Mouse (Mus musculus): Measurements from ENCODE around the gene Bloc1s6. TPM values are rescaled to one million over a fixed set of nuclear protein-coding genes. Genes with fewer than 3 reads are reported as not detected.

Bloc1s6 gene
- total RNA-seq (2021) = 10 to 100 TPM; 19.9 to 28.0 TPM

DNA sequence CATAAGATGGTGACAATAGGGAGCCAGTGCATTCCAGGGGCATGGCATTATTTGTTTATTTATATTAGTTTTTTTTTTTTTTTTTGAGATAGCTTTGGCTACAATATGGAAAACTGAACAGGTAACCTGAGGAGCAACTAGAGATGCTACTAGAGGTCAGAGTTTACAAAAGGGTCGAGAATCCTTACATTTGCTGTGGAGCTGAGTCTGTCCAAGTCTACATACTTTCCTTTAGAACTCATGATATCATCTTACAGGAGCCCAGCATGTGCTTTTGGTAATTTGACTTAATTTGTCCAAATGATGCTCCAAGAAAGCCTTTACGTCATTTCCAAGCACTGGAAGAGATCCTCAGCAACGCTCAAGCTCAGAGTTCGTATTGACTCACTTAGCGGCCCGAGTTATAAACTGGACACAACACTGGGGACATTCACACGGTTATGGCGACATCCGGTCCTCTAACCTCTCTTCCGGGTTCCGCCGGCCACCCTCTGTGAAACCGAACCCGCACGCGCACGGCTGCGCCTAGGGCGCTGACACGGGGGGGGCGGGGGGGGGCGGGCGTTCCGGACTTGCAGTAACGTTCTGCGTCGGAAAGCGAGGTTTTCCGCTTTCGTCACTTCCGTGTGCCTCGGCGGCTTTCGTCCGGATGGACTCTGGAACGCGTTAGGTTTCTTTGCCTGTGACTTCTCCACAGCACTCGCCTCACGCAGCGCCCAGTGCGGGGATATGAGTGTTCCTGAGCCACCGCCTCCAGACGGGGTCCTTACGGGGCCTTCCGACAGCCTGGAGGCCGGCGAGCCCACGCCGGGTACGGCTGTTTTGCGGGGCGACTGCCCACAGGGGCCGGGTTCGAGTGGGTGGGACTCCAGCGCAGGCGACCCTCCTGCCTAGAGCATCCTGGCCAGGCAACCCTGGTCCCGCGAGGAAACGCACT, at the start of gene Bloc1s6:
Gene Bloc1s6 (plus strand): TSS at position 610 of the 937 bp plus-strand sequence.
- DNase-seq = peak; percentile 91 to 92

DNA sequence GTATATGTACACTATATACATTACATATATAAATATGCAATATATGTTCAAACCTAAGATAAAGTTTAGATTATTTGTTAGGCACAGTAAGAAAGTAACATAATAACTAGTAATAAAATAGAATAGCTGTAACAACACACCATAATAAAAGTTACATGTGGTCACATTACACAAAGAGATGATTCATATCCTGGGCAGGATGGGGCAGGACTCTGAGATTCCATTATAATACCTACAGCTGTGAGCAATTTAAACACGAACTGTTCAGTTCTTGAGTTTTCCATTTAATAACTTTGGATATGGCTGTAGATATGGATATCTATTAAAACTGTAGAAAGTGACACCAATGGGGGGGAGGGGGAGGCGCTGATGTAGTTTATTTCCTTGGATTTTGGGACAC, 40.8 kb upstream of the Bloc1s6 start:
- no peak for DNase-seq

DNA sequence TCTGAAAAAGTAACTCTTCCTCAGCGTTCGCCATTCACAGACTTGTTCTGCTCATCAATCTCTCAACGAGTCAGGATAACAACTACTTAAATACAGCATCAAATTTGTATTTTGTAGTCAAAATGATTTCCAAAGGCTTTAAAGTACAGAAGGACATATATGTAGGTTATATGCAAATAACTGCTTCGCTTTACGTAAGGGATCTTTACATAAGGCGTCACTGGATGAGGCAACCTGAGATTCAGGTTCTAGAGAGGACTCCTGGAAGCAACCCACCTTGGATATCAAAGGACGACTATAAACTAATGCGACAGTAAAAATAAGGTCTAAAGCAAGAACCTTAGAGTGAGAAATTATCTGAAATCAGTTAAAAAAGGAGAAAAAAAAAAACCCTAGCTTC, 37.3 kb upstream of the Bloc1s6 start:
- DNase-seq = no peak

DNA sequence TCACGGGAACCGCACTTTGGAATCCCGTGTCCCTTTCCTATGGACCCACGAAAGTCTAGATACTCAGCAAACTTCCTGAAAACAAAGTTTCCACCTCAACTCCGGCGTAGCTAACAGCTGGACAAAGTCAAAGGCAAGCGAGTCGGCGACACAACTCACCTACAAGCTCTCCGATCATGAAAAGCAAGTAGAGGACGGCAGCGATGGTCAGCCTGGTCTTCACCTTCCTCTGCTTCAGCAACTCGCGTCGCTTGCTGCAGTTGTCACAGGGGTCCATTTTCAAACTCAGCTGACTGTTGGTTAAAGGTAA, 36.5 kb upstream of the Bloc1s6 start:
- DNase-seq = peak; percentile 5 to 23

DNA sequence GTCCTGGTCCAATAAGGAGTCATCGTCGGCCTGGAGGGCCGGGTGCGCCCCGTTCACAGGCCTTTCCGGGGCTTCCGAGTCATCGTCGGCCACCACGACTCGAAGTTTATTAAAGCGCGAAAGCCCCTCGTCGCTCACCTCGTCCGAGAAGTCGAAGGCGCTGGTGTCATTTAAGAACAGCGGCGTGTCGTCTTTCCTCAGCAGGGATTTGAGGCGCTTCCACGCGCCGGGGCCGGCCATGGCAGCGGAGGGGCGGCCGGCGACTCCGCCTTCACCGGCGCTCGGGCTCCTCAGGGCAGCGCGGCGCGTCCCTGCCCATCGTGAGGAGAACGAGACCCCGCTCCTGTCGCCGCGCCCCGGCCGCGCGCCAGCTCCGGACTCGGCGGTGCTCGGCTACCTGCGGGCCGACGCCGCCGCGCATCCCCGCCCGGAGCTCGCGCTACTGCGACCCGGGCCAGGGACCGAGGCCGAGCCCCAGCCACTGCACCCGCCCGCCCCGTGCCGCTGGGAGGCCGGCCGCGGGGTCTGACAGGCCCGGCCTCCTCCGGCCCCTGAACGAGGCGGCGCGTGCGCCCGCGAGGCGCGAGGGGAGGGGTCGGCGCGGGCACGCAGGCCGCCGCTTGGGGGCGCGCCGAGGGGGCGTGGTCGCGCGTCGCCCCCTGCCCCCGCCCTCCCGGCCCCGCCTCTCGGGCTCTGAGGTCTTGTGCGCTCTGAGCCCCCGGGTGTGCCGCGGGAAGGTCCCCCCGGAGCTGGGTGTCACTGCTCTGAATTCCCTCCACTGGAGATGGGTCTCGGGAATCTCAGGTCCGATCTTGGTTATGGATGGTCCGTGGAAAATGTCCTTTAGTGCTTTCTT, 35.9 kb upstream of the Bloc1s6 start, which contains the start of gene Slc30a4:
Gene Slc30a4 (minus strand): TSS at position 483 of the 856 bp plus-strand sequence.
- DNase-seq = peak; percentile 73 to 75

DNA sequence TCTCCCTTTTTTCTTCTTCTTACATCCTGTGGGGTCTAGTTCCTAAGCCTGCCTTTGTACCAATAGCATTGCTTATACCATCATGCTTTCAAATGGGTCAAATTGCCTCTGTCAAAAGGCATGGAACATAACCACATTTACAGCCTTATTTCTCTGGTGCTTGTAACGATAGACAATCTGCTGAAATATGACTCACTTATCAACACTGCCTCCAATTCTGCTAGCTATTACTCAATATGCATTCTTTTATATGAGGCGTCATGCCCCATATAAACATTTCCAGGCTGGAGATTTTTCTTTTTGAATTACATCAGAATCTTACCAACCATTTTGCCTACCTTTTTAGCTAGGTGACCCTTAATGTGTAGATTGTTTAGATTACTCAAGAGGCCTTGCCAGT, 33.7 kb upstream of the Bloc1s6 start:
- DNase-seq = no peak

DNA sequence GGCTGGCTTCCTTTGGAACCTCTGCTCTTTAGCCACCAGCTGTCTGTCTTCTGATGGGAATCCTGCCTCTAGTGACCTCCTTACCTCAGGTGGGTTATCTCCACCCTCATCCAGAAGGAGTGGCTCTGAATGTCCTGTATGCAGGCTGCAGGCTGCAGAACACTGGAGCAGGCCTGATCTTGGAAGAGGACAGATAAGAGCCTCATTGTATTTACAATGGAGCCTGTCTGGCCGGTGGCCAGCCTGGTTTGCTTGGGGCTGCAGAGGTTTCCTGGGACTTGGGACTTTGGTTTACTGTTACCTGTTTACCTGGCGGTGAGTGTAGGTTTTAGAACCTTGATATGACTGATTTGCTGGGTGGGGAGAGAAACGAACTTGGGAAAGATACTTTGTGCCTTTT, 30.2 kb upstream of the Bloc1s6 start:
- no peak for DNase-seq

DNA sequence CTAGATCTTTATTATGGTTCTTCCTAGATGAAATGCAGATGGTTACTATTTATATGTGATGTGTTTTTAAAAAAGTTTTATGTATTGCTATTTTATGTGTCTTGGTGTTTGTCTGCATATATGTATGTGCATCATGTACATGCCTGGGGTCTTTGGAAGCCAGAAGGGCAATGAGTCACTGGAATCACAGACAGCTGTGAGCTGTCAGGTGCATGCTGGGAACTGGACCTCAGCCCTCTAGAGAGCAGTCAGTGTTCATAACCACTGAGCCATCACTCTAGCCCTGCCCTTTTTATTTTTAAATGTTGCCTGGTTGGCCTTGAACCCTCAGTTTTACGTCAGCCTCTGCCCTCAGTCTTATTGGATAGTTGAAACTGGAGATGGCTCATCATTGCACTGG, 29.1 kb upstream of the Bloc1s6 start:
- DNase-seq = no peak

DNA sequence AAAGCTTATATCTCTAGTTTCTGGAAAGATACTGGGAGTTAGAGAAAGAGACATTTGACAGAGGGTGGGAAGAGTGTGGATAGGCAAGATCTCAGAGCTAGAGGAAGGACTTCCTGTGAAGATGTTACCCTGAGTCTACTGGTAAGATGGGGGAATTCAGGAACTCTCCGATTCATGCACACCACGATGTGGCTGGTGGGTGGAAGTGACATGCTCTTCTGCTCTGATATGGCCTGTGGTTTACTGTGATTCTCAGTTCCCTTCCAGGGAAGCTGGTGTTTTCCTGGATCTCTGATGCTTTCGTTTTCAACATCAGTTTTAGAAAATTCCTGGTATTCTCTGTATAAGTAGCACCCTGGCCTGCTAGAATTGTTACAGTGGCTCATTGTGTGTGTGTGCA, 26.4 kb upstream of the Bloc1s6 start:
- no peak for DNase-seq

DNA sequence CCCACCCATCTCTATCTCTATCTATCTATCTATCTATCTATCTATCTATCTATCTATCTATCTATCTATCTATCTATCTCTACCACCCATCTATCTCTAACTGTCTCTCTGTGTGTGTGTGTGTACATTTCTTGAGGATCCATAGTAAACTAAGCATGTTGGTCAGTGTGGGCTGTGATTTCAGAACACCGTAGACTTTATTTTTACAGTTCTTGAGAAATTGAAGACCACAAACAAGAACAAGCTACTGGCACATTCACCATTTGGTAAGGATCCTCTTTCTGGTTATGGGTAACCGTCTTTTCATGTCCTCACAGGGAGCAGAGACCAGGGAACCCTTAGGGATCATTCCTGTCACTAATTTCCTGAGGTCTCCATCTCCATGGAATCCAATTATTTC, 25.5 kb upstream of the Bloc1s6 start:
- DNase-seq = no peak

DNA sequence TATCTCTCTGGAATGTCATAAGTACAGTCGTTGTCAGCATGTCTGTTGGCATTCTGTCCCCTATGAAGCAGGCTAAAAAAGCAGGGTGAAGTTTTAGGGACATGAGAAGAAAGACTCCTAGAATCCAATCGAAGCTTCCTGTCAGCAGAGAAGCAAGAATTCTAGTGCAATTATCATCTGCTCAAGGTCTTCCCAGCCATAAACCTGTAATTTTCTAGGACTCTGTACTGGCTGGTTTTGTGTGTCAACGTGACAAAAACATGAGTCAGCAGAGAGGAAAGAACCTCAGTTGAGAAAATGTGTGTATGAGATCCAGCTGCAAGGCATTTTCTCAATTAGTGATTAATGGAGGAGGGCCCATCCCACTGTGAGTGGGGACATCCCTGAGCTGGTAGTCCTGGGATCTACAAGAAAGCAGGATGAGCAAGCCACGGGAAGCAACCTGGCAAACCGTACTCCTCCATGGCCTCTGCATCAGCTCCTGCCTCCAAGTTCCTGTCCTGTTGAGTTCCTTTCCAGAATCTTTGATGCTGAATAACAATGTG, 23.1 kb upstream of the Bloc1s6 start:
- DNase-seq = no peak

DNA sequence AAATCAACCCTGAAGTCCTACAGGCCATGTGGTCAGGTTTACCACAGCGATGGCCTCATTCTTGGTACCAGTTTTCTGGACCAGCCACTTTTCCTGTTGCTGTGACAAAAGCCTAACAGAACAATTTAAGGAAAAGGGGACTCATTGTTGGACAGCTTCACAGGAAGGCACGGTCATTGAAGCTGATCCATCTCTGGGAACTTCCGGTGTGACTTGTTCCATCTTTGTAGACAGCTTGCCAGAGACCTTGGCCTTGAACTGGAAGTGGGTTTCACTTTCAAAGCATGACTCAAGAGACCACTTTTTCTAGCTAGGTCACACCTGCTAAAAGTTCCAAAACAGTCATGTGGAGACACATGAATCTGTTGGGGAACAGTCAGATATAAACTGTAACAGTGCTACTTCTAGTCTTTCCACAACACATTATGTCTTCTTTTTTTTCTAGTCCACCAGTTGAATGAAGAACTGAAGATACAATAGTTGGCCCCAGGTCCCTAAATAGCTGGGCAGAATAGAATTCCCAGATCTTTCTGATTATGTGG, 21.9 kb upstream of the Bloc1s6 start:
- no peak for DNase-seq

DNA sequence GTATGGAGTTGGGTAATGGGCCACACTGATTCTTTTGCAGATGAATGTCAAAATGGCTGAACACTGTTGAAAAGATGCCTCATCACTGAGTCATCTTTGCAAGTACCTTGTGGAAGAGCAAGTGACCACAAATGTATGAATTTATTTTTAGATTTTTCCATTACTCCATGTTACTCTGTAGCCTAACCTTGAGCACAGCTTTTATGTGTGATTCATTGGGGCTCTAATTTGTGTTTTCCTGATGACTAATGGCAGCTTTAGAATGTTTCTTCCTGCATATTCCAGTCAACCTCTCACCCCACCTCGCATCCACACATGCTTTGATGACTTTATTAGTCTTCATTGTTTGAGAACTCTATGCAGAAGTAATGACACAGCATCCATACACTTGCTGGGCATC, 19.1 kb upstream of the Bloc1s6 start:
- no peak for DNase-seq

DNA sequence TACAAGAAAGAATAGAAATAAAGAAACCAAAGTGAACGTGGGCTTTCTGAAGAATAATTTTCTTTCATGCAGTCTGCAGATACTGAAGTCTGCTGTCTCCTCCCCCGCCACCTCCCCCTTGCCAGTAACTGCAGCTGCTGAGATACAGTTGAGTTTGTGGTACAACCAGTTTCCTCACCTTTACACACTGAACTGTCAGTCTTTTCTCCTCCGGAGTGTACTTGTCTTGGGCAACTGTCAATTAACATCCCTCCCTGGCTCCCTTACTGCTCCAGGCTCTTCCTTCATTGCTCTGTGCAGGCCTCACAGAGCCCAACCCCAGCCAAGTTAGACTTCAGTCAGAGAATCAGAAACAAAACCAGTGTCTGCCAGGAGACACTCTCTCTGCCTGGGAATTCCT, 17.7 kb upstream of the Bloc1s6 start:
- DNase-seq = no peak

DNA sequence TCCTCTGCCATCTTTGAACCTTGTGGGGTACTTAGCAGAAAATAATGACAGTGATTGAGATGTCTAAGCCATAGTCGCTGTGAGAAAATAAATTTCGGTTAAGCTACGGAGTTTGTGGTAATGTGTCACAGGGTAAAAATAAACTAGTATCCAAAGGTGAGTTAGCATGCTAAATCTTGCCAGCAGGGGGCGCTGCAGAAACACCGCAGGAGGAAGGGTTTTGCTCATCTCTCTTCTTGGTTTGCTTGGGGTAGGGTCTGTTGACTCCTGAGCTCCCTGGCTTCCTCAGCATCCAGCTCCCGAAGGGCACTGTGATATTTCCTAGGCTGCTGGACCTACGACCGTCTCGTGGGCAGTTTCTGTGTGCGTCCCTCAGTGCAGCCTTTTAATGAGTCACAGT, 12.7 kb upstream of the Bloc1s6 start:
- no peak for DNase-seq

DNA sequence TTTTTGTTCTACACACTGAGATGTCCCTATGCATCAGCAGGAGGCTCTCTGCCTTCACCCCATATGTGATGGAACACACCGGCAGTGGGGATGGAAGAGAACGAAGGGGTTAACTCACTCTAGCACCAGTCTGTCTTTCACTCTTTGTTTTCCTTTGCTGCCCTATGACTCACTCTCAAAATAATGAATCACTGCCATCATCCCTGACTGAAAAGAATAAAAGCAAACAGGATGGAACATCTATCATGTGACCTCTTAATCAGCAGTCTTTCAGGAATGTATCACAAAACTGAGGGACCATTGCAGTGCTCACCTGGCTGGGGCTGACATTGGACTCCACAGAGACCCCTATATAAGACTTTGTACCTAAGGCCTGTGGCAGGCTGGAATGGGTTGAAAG, 6.8 kb upstream of the Bloc1s6 start:
- DNase-seq = no peak

DNA sequence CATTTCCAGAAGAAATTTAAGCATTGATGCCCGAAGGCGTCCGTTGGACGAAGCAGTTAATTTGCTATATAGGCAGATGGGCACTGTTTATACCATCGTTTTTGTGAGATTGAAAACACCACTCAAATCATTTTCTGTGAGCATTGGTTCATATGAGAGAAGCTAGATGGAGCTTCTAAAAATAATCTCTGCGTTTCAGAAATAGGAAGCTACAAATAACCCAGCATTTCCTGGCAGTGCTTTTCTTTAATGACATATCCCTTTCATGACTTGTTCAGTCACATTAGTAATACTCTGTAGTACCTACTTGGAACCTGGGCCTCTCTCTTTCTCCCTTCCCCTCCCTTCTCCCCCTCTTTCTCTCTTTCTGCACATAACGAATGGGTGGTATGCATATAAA, 720 bp downstream of the Bloc1s6 start:
- no peak for DNase-seq

DNA sequence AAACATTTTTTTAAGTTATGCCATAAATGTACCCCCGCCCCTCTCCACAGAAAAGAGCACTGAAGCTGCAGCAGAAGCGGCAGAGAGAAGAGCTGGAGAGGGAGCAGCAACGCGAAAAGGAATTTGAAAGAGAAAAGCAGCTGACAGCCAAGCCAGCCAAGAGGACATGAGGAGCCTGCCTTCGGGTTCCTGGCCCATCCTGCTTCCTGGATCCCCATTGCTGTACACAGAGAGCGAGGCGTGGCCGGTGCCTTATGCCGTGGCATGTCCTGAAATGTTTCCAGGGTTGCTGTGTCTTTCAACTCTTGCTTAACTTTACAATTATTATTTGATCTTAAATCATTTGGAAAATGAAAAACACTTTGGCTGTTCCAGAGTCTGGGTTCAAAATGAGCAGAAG, 8.2 kb downstream of the Bloc1s6 start:
- no peak for DNase-seq

DNA sequence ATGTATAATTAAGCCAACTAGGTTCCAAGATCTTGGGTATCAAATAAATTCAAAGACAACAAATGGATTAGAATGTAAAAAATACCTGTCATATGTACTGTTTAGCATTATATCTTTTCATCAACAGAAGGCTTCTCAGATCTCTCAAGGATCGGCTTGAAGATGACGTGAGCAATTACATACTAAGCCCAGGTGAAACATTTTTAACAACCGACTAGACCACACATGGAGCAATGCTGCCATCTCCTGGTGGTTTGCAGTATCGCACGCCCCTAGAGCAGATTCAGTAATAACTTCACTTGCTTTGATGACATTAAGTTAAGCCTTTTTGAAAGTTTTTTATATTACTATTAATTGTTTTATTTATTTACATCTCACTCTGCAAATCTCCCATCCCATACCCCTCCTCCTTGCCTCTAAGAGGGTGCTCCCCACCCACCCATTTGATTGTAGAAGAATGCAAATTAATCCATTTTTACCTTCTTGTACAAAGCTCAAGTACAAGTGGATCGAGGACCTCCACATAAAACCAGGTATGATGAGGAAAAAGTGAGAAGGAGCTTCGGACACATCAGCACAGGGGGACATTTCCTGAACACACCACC, 15.5 kb downstream of the Bloc1s6 start:
- peak; percentile 26 to 46 for DNase-seq

DNA sequence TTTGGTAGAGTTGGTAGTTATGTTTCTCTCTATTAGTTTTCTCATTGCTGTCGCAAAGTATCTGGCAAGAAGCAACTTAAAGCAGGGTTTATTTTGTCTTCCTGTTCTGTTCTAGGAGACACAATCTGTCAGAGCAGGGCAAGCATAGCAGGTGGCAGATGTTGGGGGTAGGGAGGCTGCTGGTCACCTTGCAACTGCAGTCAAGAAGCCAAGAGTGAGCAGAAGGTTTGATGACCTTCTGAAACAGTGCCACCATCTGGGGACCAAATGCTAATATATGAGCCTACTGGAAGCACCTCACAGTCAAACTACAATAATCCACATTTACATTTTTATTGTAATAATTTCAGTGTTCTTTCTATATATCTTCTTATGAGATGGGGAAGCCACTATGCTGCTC, 21.5 kb downstream of the Bloc1s6 start:
- DNase-seq = no peak

DNA sequence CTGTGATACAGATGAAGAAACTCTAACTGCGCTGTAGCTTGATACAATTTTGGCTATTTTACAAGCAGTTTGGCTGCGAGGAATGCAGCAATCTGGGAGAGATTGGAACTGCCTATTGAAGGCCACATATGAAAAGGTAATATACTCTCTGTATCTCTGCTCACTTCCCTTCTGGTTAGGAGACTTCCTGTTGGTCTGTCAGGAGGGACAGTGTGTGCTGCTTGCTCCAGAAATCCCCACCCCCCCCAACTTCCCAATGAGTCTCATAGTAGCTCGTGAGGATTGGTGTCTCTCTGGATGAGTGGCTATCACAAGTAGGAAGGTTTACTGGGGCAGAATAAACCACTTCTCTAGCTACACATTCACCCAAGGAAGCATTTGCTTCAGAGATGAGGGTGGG, 24.7 kb downstream of the Bloc1s6 start:
- DNase-seq = no peak

DNA sequence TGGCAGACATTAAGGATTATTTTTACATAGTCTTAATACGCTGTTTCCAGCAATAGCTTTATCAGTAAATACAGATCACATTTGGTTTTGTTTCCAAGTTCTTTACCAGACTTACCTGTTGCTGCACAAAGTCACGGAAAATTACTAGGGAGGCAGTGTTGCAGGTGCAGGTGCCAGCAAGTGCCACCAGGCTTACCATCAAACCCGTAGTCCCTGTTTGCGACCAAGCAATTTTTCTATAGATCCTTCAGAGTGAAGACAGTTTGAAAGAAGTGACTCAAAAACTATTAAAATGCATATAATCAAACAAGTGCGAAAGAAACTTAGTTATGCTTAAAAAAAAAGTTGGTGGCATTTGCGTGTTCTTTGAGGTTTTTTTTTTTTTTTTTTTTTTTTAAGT, 26.2 kb downstream of the Bloc1s6 start:
- no peak for DNase-seq
